Mouse (Mus musculus) brain, embryonic 14.5 days (tissue): Measurements from ENCODE around the gene Tspan33. TPM values are rescaled to one million over a fixed set of nuclear protein-coding genes. Genes with fewer than 3 reads are reported as not detected.

Experiments used
- DNase-seq: peaks from one replicate; pipeline ENCODE4 v3.0.0-alpha.2; 2011; ENCODE audit warnings: low read depth
- CTCF ChIP-seq: fragments of 200-500 bp; IDR thresholded peaks from 2 replicates; pipeline ENCODE4 v1.5.1; 2012; ENCODE audit warnings: inconsistent platforms, mild to moderate bottlenecking, moderate library complexity, borderline replicate concordance; ENCODE audit not compliant: insufficient read depth, insufficient read length; ENCODE audit errors: extremely low read depth
- POLR2A ChIP-seq: fragments of 200-500 bp; IDR thresholded peaks from 2 replicates; pipeline ENCODE4 v1.6.1; 2012; ENCODE audit warnings: mild to moderate bottlenecking, inconsistent platforms, borderline replicate concordance; ENCODE audit not compliant: poor library complexity, insufficient read depth, insufficient read length, severe bottlenecking; ENCODE audit errors: extremely low read depth
- polyA plus RNA-seq: library from polyadenylated mRNA; depleted of rRNA; stranded (reverse); fragments of >200 nt; gene quantifications from 2 replicates; pipeline ENCODE4 v1.2.3, GENCODE M21; 2012

Tspan33 gene
- polyA plus RNA-seq, 1 experiment: 10.6 TPM

DNA sequence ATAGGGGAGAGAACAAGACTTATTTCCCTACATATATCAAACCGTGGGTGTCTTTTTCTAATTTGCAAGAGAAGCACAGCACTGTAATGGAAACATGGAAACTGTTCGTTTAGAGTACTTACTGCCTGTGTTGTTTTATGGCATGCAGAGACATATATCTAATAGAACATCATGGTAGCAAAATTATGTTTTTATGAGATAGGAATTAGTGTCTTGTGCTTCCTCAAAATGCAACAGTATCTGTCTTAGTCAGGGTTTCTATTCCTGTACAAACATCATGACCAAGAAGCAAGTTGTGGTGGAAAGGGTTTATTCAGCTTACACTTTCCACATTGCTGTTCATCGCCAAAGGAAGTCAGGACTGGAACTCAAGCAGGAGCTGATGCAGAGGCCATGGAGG lies 8.1 kb downstream of the Tspan33 start:
- no peak for DNase-seq
- no peak for TF ChIP-seq CTCF
- TF ChIP-seq POLR2A: no peak

DNA sequence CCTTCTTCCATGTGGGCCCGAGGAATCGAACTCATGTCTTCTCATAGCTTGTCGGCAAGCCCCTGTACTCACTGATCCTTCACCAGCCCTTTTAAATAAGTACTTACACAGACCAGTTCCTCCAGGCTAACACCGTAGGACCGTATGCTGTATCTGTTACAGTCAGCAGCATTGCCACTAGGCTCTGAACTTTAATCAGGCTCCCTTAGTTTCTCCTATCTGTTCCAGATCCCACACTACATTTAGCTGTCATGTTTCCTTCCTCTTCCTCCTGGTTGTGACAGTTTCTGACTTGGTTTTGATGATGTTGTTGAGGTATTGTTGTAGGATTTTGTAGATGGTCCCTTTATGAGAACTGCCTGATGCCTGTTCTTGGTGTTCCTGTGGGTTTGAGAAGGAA lies 10.1 kb downstream of the Tspan33 start:
- DNase-seq: no peak

DNA sequence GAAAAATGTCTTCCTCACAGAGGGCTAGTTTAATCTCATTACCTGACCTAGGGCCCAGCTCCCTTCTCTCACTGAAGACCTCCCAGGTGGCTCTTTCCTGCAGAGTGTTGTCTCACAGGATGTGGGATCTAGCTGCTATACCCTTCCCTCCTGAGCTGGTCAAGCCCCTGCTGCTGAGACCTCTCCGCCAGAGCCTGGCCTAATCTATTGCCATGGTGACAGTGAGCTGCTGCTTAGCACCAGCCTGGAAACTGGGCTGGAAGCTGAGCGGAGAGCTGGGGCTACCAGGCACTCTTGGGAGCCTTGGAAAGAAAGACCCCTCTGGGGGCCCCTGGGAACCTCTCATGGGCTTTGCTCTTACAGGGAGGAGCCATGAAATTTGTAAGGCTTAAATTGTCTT lies 13.9 kb downstream of the Tspan33 start:
- DNase-seq: peak; percentile 81
- TF ChIP-seq POLR2A: no peak
- no peak for TF ChIP-seq CTCF

More for the DNA sequence above, 10.1 kb downstream of the Tspan33 start:
- TF ChIP-seq CTCF (no peak), POLR2A (no peak)

DNA sequence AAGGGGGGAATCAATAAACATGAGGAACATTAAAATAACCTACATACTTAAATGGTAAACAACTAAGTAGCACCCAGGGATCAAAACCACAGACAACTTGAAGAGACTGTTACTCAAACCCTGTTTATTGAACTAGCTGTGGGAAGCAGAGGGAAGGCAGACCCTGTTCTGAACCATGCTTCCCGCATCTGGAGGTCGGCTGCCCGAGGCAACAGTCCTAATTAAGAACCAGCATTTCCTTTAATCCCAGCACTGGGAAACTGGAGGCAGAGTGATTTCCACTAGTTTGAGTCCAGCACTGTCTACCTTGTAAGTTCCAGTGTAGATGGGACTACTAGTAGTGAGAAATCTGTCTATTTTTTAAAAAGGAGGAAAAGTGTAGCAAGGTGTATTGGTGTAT lies 17.3 kb downstream of the Tspan33 start:
- DNase-seq: no peak
- TF ChIP-seq POLR2A (no peak), CTCF (no peak)

DNA sequence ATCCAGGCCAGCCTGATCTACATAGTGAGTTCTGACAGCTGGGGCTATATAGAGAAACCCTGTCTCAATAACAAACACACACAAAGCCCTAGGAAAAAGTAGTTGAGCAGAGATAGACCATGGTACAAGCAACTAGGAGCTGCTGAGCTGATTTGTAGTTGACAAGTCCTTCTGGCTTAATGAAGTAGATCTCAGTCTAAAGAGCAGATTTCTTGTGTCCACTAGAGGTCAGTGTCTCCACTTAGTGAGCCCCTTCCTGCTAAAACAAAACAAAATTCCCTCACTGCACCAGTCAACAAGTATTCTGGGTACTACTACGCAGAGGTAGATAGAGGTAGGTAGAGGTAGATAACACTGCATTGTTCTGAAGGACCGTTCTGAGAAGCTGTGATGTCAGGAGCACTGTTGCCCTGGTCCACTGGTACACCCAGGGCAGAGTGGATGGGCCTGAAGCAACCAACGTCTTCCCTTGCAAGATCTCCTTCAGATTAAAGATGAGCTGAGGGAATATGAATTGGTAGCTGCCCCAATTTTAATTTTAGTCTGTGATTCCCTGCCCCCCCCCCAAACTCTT lies 18.1 kb downstream of the Tspan33 start:
- peak; percentile 70; the same call in 1 of the 2 replicates for TF ChIP-seq CTCF
- no peak for TF ChIP-seq POLR2A
- peak; percentile 87 for DNase-seq

DNA sequence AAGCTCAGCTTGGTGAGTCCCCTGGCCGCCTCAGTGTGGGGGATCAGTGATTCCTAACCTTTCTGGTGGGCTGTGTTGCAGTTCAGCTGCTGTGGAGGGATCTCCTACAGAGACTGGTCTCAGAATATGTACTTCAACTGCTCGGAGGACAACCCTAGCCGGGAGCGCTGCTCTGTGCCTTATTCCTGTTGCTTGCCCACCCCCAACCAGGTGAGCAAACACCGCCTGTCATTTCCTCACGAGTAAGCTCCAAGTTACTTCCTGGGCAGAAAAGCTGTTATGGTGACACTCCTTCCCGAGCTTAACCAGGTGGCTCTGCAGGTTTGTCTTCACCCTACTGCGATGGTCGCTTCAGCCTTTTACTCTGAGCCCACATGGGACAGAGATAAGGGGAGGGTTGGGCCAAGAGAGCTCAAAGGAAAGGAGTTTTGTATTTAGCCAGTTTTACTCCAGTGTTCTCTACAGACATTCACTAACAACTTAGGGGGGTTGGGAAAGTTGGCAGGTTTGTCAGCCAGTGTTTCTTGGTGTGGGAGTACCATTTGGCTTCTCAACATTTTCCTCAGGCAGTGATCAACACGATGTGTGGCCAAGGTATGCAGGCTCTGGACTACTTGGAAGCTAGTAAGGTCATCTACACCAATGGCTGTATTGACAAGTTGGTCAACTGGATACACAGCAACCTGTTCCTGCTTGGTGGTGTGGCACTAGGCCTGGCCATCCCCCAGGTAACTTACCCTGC lies 22.8 kb downstream of the Tspan33 start:
- no peak for DNase-seq
- no peak for TF ChIP-seq CTCF
- no peak for TF ChIP-seq POLR2A

DNA sequence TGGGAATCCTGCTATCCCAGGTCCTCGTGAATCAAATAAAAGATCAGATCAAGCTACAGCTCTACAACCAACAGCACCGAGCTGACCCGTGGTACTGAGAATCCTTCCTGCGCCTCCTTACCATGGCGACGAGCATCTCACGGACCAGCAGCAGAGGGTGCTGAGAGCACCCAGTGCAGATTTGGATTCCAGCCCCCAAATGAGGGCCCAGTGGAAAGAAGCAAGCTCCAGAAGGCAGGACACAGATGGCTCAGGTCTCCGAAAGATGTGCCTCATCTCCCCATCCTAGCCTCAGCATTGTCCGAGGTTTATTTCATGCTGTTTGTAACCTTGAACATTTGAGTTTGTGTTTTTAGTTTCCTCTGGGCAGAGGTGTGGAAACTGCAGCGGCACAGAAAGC lies 23.5 kb downstream of the Tspan33 start:
- no peak for TF ChIP-seq POLR2A
- TF ChIP-seq CTCF: no peak
- DNase-seq: no peak

DNA sequence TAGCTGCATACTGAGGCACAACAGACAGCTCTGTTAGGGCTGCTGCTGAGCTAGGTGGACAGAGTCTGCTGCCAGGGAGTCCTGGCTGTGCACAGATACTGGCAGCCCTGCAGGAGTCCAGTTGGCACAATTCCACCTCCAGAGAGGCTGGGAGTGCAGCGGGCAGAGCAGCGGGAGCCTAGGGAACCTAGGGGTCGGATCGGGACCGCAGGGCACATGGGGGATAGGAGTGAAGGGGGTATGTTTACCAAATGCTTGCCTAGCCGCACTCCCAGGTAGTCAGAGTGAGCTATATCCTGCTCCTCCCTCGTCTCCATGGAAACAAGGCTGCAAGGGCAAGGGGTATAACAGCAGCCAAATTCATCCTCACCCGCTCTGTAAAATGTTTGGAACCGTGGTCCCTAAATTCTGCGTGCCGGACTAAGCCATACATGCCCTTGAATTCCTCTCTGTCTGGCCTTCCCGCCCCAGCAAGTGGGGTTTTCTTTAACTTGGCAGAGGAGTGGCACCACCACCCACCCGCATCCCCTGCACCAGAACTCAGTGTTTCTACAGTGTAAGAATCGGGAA lies 24.0 kb downstream of the Tspan33 start:
- no peak for TF ChIP-seq POLR2A
- TF ChIP-seq CTCF: no peak
- peak; percentile 69 for DNase-seq

DNA sequence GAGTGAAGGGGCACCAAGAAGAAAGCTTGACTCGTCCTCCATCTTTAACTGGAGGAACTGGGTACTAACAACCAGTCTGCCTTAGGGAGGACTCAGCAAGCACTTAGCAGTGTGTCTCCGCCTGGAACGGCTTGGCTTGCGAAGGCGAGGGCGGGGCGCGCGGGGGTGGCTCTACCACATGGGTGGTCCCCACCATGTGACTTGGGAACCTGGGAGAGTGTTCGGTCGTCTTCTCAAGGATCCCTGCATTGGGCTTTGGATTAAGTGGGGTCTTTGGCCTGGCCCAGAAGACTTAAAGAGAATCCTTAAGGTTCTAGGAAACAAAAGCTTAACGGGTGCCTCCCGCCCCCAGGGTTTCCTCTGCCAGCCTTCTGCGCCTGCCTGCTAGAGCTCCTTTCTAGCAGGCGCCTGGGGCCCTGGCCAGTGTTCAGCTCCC lies 24.9 kb downstream of the Tspan33 start:
- peak; percentile 84 for DNase-seq
- TF ChIP-seq CTCF (no peak), POLR2A (no peak)

DNA sequence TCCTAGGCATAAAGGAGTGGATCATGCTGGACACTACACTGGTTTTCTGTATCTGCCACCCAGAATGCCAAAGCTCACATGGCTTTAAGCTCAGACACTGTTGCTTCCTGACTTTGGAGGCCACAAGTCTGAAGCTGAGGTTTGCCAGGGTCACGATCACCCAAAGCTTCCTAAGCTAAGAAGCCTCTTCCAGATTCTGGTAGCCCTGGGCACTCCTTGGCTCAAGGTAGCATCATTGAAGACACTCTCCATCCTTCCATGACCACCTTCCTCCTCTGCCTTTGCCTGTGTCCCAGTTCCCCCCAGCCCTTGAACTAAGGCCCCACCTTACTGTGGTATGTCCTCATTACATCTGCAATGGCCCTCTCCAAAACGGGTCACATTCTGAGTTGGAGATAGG lies 27.9 kb downstream of the Tspan33 start:
- TF ChIP-seq POLR2A (no peak), CTCF (no peak)
- DNase-seq: no peak

DNA sequence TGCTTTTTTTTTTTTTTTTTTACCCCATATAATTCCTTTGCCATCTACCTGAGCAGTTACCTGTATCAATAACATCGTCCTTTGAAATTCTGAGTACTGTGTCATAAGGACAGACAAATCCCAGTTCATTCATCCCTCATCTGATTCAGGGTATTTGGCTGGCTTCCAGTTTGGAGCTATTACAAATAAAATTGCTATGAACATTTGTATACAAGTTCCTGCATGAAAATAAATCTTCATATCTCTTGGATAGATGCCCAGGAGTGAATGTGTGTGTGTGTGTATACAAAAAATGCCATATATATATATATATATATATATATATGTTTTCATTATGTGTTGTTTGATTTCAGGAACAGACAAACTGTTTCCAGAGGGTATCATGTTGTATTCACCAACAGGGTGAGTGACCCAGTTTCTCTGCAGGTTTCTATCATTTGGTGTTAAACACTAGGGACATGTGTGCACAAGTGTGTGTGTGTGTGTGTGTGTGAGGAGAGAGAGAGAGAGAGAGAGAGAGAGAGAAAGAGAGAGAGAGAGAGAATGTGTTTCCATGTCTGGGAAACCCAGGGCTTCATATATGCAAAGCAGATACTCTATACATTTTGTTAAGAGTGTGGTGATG lies 32.7 kb downstream of the Tspan33 start:
- DNase-seq: peak; percentile 43
- no peak for TF ChIP-seq CTCF

DNA sequence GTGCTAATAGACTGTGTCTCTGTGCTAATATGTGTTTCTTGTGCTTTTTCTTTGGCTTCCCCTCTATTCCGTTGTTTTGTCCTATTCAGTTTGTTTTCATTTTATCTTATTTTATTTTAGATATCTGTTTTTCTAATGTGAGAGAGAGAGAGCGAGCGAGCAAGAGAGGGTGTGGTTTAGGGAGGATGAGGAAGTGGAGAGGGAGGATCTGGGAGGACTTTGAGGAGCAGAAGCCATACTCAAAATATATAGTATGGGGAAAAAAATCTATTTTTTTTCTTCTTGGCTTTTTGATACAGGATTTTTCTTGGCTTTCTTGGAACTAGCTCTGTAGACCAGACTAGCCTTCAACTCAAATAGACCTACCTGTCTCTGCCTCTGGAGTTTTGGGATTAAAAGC lies 34.0 kb downstream of the Tspan33 start:
- no peak for TF ChIP-seq CTCF
- TF ChIP-seq POLR2A: no peak
- no peak for DNase-seq

DNA sequence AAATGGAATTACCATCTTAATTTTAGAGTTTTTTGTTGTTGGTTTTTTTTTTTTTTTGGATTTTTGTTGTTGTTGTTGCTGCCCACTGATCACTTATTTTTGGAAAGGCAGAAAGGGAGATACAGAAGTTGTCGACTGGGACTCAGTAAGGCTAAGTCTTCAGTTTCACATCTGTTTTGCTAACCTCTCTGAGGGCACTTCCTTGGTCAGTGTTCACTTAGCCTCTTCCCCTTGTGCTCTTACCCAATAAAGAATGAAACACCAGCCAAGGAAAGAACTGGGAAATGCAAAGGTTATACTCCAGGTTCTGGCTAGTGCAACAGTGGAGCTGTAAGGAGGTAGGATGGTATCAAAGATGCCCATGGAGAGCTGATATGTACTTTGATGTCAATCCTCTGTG lies 35.5 kb downstream of the Tspan33 start:
- DNase-seq: no peak
- TF ChIP-seq POLR2A (no peak), CTCF (no peak)
